Mouse (Mus musculus): Measurements from ENCODE around the gene Kdf1.

DNA sequence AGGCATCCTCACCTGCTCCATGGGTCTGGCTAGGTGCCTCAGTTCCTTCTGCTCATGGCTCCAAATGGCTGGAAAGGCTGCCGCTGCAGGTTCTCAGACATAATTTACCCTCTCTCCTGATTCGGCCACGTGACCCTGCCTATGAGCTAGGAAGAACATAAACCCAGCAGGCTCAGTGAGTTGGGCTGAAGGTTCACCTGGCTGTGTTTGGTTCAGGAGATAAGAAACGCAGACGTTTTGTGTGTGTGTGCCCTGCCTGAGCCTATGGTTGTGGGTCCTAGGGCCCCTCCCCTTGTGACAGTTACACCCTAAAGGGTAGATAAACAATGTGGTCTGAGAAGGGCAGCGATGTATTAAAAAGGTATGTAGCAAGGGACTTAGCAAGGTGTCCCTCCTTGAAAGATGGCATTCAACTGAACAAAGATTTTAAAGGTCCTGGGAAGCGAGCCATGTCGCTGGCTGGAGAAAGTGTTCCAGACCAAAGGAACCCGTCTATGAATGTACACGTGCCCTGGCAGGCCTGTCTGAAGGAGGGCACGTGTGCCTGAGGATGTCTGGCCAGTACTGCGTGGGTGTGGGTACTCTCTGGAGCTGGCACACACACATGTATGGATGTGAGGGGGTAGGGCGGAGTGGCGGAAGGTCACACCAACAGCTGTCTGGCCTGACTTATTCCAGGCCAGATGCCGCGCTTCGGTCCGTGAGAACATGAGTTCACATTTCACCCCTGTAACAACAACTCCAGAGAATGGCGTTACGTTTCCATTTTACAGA, 30.0 kb upstream of the Kdf1 start:
- TF ChIP-seq CTCF (IDR thresholded peaks at IDR 0.05; ENCODE audit: insufficient read depth, low read depth, low read length) (no peak), POLR2A (IDR thresholded peaks at IDR 0.05; ENCODE audit: insufficient read depth, low read depth, low read length) (no peak)
